ENCODE assay signal across 8 mouse cellular contexts in the genomic region with DNA sequence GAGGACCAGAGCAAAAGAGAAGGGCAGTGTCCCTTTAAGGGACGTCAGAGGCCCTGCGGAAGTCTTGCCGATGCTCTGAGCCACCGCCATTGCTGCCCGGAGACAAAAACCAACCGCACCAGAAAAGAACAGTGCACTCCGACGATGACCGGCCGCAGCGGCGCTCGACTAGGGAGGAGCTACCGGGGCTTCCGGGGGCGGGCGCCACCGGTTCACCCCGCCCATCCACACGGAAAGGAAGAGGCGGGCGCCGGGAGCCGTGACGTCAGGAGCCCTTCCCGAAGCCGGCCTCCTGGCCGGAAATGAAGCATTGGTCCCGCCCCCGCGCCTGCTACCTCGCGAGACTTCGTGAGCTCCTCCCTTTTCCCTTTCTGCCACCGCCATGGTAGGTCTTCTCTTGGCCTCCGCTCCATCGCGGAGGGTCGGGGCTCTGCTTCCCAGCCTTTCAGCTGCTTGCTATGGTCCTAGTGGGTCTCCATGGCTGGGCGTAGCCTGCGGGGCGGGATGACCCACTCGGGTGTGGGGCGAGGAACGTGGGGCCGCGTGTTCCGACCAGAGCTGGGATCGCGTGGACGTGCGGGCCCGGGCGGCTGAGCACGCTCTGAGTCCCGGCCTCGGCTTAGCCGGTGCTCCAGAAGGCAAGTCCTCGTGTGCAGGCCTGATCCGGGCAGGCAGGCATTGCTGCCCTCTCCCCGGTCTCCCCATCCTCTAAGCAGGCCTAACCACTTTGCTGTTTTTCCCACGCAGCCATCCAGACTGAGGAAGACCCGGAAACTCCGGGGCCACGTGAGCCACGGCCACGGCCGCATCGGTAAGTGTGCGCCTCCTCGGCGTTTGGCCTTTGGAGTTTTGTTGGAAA. TPM values are rescaled to one million over a fixed set of nuclear protein-coding genes. Genes with fewer than 3 reads are reported as not detected.
DNase-seq lines count a peak whose midpoint lies in the region; ATAC-seq and TF ChIP-seq lines count a peak whose summit lies in the region.

Gene Rpl27a, plus strand, starts transcription at position 310 of the 859 bp plus-strand sequence.

- no peak for TF ChIP-seq CTCF in G1E (IDR thresholded peaks at IDR 0.05; ENCODE audit: low read depth, low read length)
- peak; percentile 33 for TF ChIP-seq CTCF in layer of hippocampus, adult 2 months (conservative IDR thresholded peaks at IDR 0.05)
- no peak for TF ChIP-seq CTCF in lung, embryonic 14.5 days (IDR thresholded peaks at IDR 0.05; ENCODE audit: low read depth)
- 0 out of 2 replicates have a peak, but pooled peaks have one; percentile 2 for TF ChIP-seq CTCF in olfactory bulb, adult 2 months (IDR thresholded peaks at IDR 0.05; ENCODE audit: insufficient read depth, low read depth, low read length)
- 0 out of 2 replicates have a peak, but pooled peaks have one; percentile 19 for TF ChIP-seq CTCF in thymus, adult 2 months (IDR thresholded peaks at IDR 0.05; ENCODE audit: borderline replicate concordance, control insufficient read depth, extremely low read depth, insufficient read depth, low read length, poor library complexity)

- H3K36me3 ChIP-seq in G1E (replicated peaks), result peaks cover 49% of the 10 kb centered on the region
- peaks cover 28% of the 10 kb centered on the region for H3K36me3 ChIP-seq in forebrain, embryonic 16.5 days (ENCODE audit: control insufficient read depth, insufficient read depth)
- H3K36me3 ChIP-seq in lung, embryonic 14.5 days (ENCODE audit: insufficient read depth), result peaks cover 43% of the 10 kb centered on the region
- peaks cover 33% of the 10 kb centered on the region for H3K36me3 ChIP-seq in thymus, adult 2 months (ENCODE audit: control insufficient read depth, insufficient read depth, low read length)

- under 1% methylated on average over 64 of the region's 72 CpGs for WGBS in forebrain, embryonic 16.5 days
- under 1% methylated on average over 72 of the region's 72 CpGs for WGBS in lung, embryonic 14.5 days
- WGBS in olfactory bulb, adult 2 months, result under 1% methylated on average over 72 of the region's 72 CpGs
- under 1% methylated on average over 72 of the region's 72 CpGs for WGBS in thymus, adult 2 months

- H3K4me2 ChIP-seq in forebrain, embryonic 16.5 days (ENCODE audit: low read length), result peak within 1 kb of the TSS; percentile 97
- peak within 1 kb of the TSS; percentile 91 for H3K4me2 ChIP-seq in lung, embryonic 14.5 days

- intact Hi-C loops in heart, postnatal 36 days (cut with DNase I), result loop anchor here (2.0 kb wide), 1 partner anchor 184 kb away; the partner anchor contains the start of genes Akip1 and St5

- H3K9me3 ChIP-seq in G1E (replicated peaks), result no peaks in the 10 kb centered on the region
- no peaks in the 10 kb centered on the region for H3K9me3 ChIP-seq in forebrain, embryonic 16.5 days (ENCODE audit: control insufficient read depth, low read length)
- H3K9me3 ChIP-seq in lung, embryonic 14.5 days (ENCODE audit: low read depth, low read length), result no peaks in the 10 kb centered on the region

- DNase-seq in G1E (ENCODE audit: low spot score), result peak; percentile 94
- peak; percentile 99 for DNase-seq in cerebellum, adult 18-20 months
- peak; percentile 99 for DNase-seq in heart, postnatal 36 days
- peak; percentile 99 for DNase-seq in layer of hippocampus, adult 2 months (ENCODE audit: low spot score in 2 of 2)
- DNase-seq in lung, embryonic 14.5 days, result peak; percentile 100
- DNase-seq in thymus, adult 2 months, result peak; percentile 99

- peak; percentile 98 for TF ChIP-seq POLR2A in olfactory bulb, adult 2 months (IDR thresholded peaks at IDR 0.05; ENCODE audit: insufficient read depth, low read depth, low read length)
- TF ChIP-seq POLR2A in thymus, adult 2 months (IDR thresholded peaks at IDR 0.05; ENCODE audit: control insufficient read depth, extremely low read depth, insufficient read depth, low read length, poor library complexity), result peak; percentile 99

- H3K27me3 ChIP-seq in G1E (ENCODE audit: insufficient read depth, low read length), result no peaks in the 10 kb centered on the region
- no peaks in the 10 kb centered on the region for H3K27me3 ChIP-seq in forebrain, embryonic 16.5 days (replicated peaks; ENCODE audit: control insufficient read depth, insufficient read depth, low read length)
- no peaks in the 10 kb centered on the region for H3K27me3 ChIP-seq in lung, embryonic 14.5 days (ENCODE audit: insufficient read depth, low read length)
- no peaks in the 10 kb centered on the region for H3K27me3 ChIP-seq in thymus, adult 2 months (ENCODE audit: control insufficient read depth, insufficient read depth, low read length)

- peaks cover 47% of the 10 kb centered on the region for H3K4me1 ChIP-seq in G1E (ENCODE audit: insufficient read depth, low read depth, low read length)
- peaks cover 27% of the 10 kb centered on the region for H3K4me1 ChIP-seq in forebrain, embryonic 16.5 days (replicated peaks; ENCODE audit: control insufficient read depth, insufficient read depth, low read length)
- peaks cover 14% of the 10 kb centered on the region; the same call in 1 of the 2 replicates for H3K4me1 ChIP-seq in lung, embryonic 14.5 days (ENCODE audit: insufficient read depth)
- H3K4me1 ChIP-seq in olfactory bulb, adult 2 months (ENCODE audit: control insufficient read depth, insufficient read depth, low read length), result peaks cover 2% of the 10 kb centered on the region; the same call in 1 of the 2 replicates
- H3K4me1 ChIP-seq in thymus, adult 2 months (replicated peaks; ENCODE audit: control insufficient read depth, insufficient read depth, low read length), result peaks cover 7% of the 10 kb centered on the region

- H3K9ac ChIP-seq in forebrain, embryonic 16.5 days (replicated peaks; ENCODE audit: low read depth, low read length), result peak within 1 kb of the TSS; percentile 99
- H3K9ac ChIP-seq in lung, embryonic 14.5 days, result peak within 1 kb of the TSS; percentile 98

- H3K4me3 ChIP-seq in G1E (ENCODE audit: low read depth, low read length), result peak within 1 kb of the TSS; percentile 92
- H3K4me3 ChIP-seq in forebrain, embryonic 16.5 days (replicated peaks; ENCODE audit: low read length), result peak within 1 kb of the TSS; percentile 98
- peak within 1 kb of the TSS; percentile 74 for H3K4me3 ChIP-seq in layer of hippocampus, adult 2 months
- peak within 1 kb of the TSS; percentile 98 for H3K4me3 ChIP-seq in lung, embryonic 14.5 days (ENCODE audit: low read depth, low read length)
- peak within 1 kb of the TSS; percentile 89 for H3K4me3 ChIP-seq in olfactory bulb, adult 2 months (ENCODE audit: insufficient read depth, low read depth, low read length)
- H3K4me3 ChIP-seq in thymus, adult 2 months (ENCODE audit: control insufficient read depth, insufficient read depth, low read length), result peak within 1 kb of the TSS; percentile 95

- peak within 1 kb of the TSS; percentile 89 for H3K27ac ChIP-seq in forebrain, embryonic 16.5 days (ENCODE audit: low read length)
- peak within 1 kb of the TSS; percentile 99 for H3K27ac ChIP-seq in layer of hippocampus, adult 2 months
- H3K27ac ChIP-seq in lung, embryonic 14.5 days (ENCODE audit: low read depth), result peak within 1 kb of the TSS; percentile 98
- H3K27ac ChIP-seq in olfactory bulb, adult 2 months (ENCODE audit: insufficient read depth, low read depth, low read length), result peak within 1 kb of the TSS; percentile 90
- H3K27ac ChIP-seq in thymus, adult 2 months (ENCODE audit: control insufficient read depth, insufficient read depth, low read length), result peak within 1 kb of the TSS; percentile 86

- peak; percentile 81 for ATAC-seq in G1E (ENCODE audit: extremely low read depth, insufficient number of reproducible peaks, low FRiP score, poor library complexity, severe bottlenecking)
- ATAC-seq in forebrain, embryonic 16.5 days, result peak; percentile 95
- peak; percentile 92 for ATAC-seq in lung, embryonic 14.5 days (ENCODE audit: insufficient read depth)

RNA-seq across cellular contexts. Expression of gene Rpl27a, which starts in this region (rescaled TPM):
- total RNA-seq in G1E (2014; fragmentation: Nextera tagmentation), result 402 and 444 TPM in 2 replicates
- total RNA-seq in G1E (2017), result 833 and 1,086 TPM in 2 replicates
- polyA plus RNA-seq in G1E (2012), result 9,138 and 9,366 TPM in 2 replicates
- 76.6 and 87.0 TPM in 2 replicates for polyA plus RNA-seq in forebrain, embryonic 16.5 days (2015; fragmentation: Nextera tagmentation; extraction: Ambion mirVana)
- 10 to 100 TPM; 95.0 to 97.5 TPM for total RNA-seq in heart, postnatal 36 days (2021)
- total RNA-seq in layer of hippocampus, adult 2 months (2021), result 100 to 1,000 TPM; 143 to 145 TPM
- polyA plus RNA-seq in lung, embryonic 14.5 days (2014; fragmentation: Nextera tagmentation; extraction: Ambion mirVana), result 157 and 166 TPM in 2 replicates
- 653 TPM in 1 of 2 replicates, not detected in the other for polyA plus RNA-seq in olfactory bulb, adult 2 months (2012; ENCODE audit: insufficient read depth, insufficient read length, low replicate concordance, missing spikeins)
- 429 and 436 TPM in 2 replicates for polyA plus RNA-seq in thymus, adult 2 months (2012; rRNA removed)

Comparison
In these comparisons a context has a peak if more than half of its experiments do, and no peak if none do; other contexts are left out.
1. Peak in every context shown above with its lines: DNase-seq, ATAC-seq, H3K4me3 ChIP-seq and H3K27ac ChIP-seq.
2. RNA of gene Rpl27a (polyA plus RNA-seq): 9,138 to 9,366 TPM in G1E; 653 TPM in olfactory bulb, adult 2 months, 429 to 436 TPM in thymus, adult 2 months, 157 to 166 TPM in lung, embryonic 14.5 days and 76.6 to 87.0 TPM in forebrain, embryonic 16.5 days; every median in the first group is over 10 times any median in the second.
3. CTCF ChIP-seq: peak in layer of hippocampus, adult 2 months (single experiment), olfactory bulb, adult 2 months (single experiment) and thymus, adult 2 months (single experiment); none in G1E (single experiment) and lung, embryonic 14.5 days (single experiment).